Mouse (Mus musculus): Measurements from ENCODE around the gene Zfp383.
A peak's percentile ranks its signal among the peaks of the same experiment; 100 is the strongest.
"Not testable (repeated sequence)": the region's sequence is repeated elsewhere in the genome, so short reads cannot be mapped to it uniquely, and the experiment has no call there.

Gene Zfp383

GRCm38 (mm10) chr7:29908130-29908950, at the start of gene Zfp383:
TSS of gene Zfp383 (plus strand) at chr7:29908223.
- peak; percentile 65 for DNase-seq (ENCODE audit: low spot score)

GRCm38 (mm10) chr7:29859532-29860517, 48.2 kb upstream of the Zfp383 start, which contains the start of gene Zfp420:
TSS of gene Zfp420 (plus strand) at chr7:29859979.
- DNase-seq (ENCODE audit: low spot score): peak; percentile 89

- DNase-seq (ENCODE audit: low spot score): no peak
Observed at GRCm38 (mm10) chr7:29861660-29862059, 46.4 kb upstream of the Zfp383 start.

GRCm38 (mm10) chr7:29874256-29874655, 33.8 kb upstream of the Zfp383 start:
- DNase-seq (ENCODE audit: low spot score): no peak

GRCm38 (mm10) chr7:29877561-29877960, 30.5 kb upstream of the Zfp383 start:
- not testable (repeated sequence) for DNase-seq (ENCODE audit: low spot score)

GRCm38 (mm10) chr7:29880056-29880455, 28.0 kb upstream of the Zfp383 start:
- DNase-seq (ENCODE audit: low spot score): no peak

- no peak for DNase-seq (ENCODE audit: low spot score)
Observed at GRCm38 (mm10) chr7:29880916-29881315, 27.1 kb upstream of the Zfp383 start.

GRCm38 (mm10) chr7:29890501-29890900, 17.5 kb upstream of the Zfp383 start:
- DNase-seq (ENCODE audit: low spot score): no peak

- DNase-seq (ENCODE audit: low spot score): no peak
Observed at GRCm38 (mm10) chr7:29892756-29893155, 15.3 kb upstream of the Zfp383 start.

- no peak for DNase-seq (ENCODE audit: low spot score)
Observed at GRCm38 (mm10) chr7:29898351-29898750, 9.7 kb upstream of the Zfp383 start.

GRCm38 (mm10) chr7:29904101-29904500, 3.9 kb upstream of the Zfp383 start:
- DNase-seq (ENCODE audit: low spot score): no peak

GRCm38 (mm10) chr7:29905966-29906681, 1.9 kb upstream of the Zfp383 start, which contains the start of gene Zfp27:
TSS of gene Zfp27 (minus strand) at chr7:29906572.
- DNase-seq (ENCODE audit: low spot score): peak; percentile 62

GRCm38 (mm10) chr7:29906682-29907058, 1.4 kb upstream of the Zfp383 start:
- no peak for DNase-seq (ENCODE audit: low spot score)

GRCm38 (mm10) chr7:29907206-29907605, 817 bp upstream of the Zfp383 start:
- no peak for DNase-seq (ENCODE audit: low spot score)

GRCm38 (mm10) chr7:29910252-29910651, 2.2 kb downstream of the Zfp383 start:
- DNase-seq (ENCODE audit: low spot score): no peak

GRCm38 (mm10) chr7:29912172-29912571, 4.1 kb downstream of the Zfp383 start:
- DNase-seq (ENCODE audit: low spot score): no peak

- no peak for DNase-seq (ENCODE audit: low spot score)
Observed at GRCm38 (mm10) chr7:29917371-29918061, 9.5 kb downstream of the Zfp383 start.

- DNase-seq (ENCODE audit: low spot score): no peak
Observed at GRCm38 (mm10) chr7:29918062-29918453, 10.0 kb downstream of the Zfp383 start.

- DNase-seq (ENCODE audit: low spot score): no peak
Observed at GRCm38 (mm10) chr7:29921439-29922093, 13.5 kb downstream of the Zfp383 start.

- no peak for DNase-seq (ENCODE audit: low spot score)
Observed at GRCm38 (mm10) chr7:29922780-29923179, 14.8 kb downstream of the Zfp383 start.

- DNase-seq (ENCODE audit: low spot score): no peak
Observed at GRCm38 (mm10) chr7:29938856-29939255, 30.8 kb downstream of the Zfp383 start.

Data from left cerebral cortex, adult 11 months (tissue).